Mouse (Mus musculus) heart, adult 2 months (tissue): ENCODE data around the gene H2al1c.

Experiments used
- CTCF ChIP-seq: fragments of 200-600 bp; IDR thresholded peaks from 2 replicates; pipeline ENCODE4 v1.8.1; 2022; ENCODE audit warnings: antibody characterized with exemption, mild to moderate bottlenecking, moderate library complexity
- POLR2A ChIP-seq: fragments of 200-500 bp; IDR thresholded peaks from 2 replicates; pipeline ENCODE4 v1.6.1; 2011; ENCODE audit warnings: mild to moderate bottlenecking, low read depth, low read length, control low read depth; ENCODE audit not compliant: insufficient read depth

DNA sequence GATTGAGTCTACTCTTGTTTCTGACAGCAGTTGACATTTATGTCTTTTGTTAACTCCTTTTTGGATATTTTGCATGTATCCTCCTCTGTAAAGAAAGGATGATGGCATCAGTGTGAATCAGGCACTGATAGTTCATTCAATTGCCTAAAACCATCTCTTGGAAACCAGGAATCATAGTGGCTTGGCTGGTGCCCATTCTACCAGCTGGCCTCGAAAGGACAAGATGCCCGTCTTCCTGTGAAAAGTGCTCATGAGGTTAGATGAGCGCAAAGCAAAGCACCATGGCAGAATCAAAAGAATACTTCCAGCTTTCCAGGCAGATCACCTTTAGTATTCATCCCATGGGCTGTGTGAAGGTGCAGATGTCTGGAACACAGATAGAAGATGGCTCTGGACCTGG, 41.3 kb downstream of the H2al1c start:
- no peak for TF ChIP-seq CTCF
- no peak for TF ChIP-seq POLR2A
